Mouse (Mus musculus): ENCODE data around the gene Gm11634. TPM values are rescaled to one million over a fixed set of nuclear protein-coding genes. Genes with fewer than 3 reads are reported as not detected.

Gene Gm11634
- polyA plus RNA-seq, 1 experiment from 2014 or later = not detected

Other genes with a start within 250 kb of the Gm11634 start
- not detected in 2 replicates for gene G6pc, start 231.7 kb downstream of the Gm11634 start, polyA plus RNA-seq (2014; fragmentation: Nextera tagmentation; extraction: Ambion mirVana)
- 90.7 and 101 TPM in 2 replicates for gene Aarsd1, start 181.6 kb downstream of the Gm11634 start, polyA plus RNA-seq (2014; fragmentation: Nextera tagmentation; extraction: Ambion mirVana)
- gene Gm27029, start 174.5 kb downstream of the Gm11634 start, polyA plus RNA-seq (2014; fragmentation: Nextera tagmentation; extraction: Ambion mirVana) = 7.5 and 7.6 TPM in 2 replicates
- gene Rundc1, start 174.2 kb downstream of the Gm11634 start, polyA plus RNA-seq (2014; fragmentation: Nextera tagmentation; extraction: Ambion mirVana) = 21.1 and 23.1 TPM in 2 replicates
- gene Ptges3l, start 173.9 kb downstream of the Gm11634 start, polyA plus RNA-seq (2014; fragmentation: Nextera tagmentation; extraction: Ambion mirVana) = 1.1 TPM in 2 replicates
- 301 and 329 TPM in 2 replicates for gene Rpl27, start 157.0 kb downstream of the Gm11634 start, polyA plus RNA-seq (2014; fragmentation: Nextera tagmentation; extraction: Ambion mirVana)
- 1.5 and 5.9 TPM in 2 replicates for gene Ifi35, start 150.8 kb downstream of the Gm11634 start, polyA plus RNA-seq (2014; fragmentation: Nextera tagmentation; extraction: Ambion mirVana)
- gene Rnd2, start 134.3 kb downstream of the Gm11634 start, polyA plus RNA-seq (2014; fragmentation: Nextera tagmentation; extraction: Ambion mirVana) = 58.6 and 72.6 TPM in 2 replicates
- 99.9 and 129 TPM in 2 replicates for gene Vat1, start 133.0 kb downstream of the Gm11634 start, polyA plus RNA-seq (2014; fragmentation: Nextera tagmentation; extraction: Ambion mirVana)
- gene Brca1, start 47.3 kb downstream of the Gm11634 start, polyA plus RNA-seq (2014; fragmentation: Nextera tagmentation; extraction: Ambion mirVana) = 1.6 and 4.1 TPM in 2 replicates
- gene Nbr1, start 47.1 kb downstream of the Gm11634 start, polyA plus RNA-seq (2014; fragmentation: Nextera tagmentation; extraction: Ambion mirVana) = 69.2 and 101 TPM in 2 replicates
- gene Tmem106a, start 17.0 kb downstream of the Gm11634 start, polyA plus RNA-seq (2014; fragmentation: Nextera tagmentation; extraction: Ambion mirVana) = 1.2 and 3.5 TPM in 2 replicates
- gene Rdm1, start 27.9 kb upstream of the Gm11634 start, polyA plus RNA-seq (2014; fragmentation: Nextera tagmentation; extraction: Ambion mirVana) = 13.2 and 14.0 TPM in 2 replicates
- gene Arl4d, start 66.3 kb upstream of the Gm11634 start, polyA plus RNA-seq (2014; fragmentation: Nextera tagmentation; extraction: Ambion mirVana) = 3.9 and 4.5 TPM in 2 replicates
- 29.2 and 35.4 TPM in 2 replicates for gene Dhx8, start 133.7 kb upstream of the Gm11634 start, polyA plus RNA-seq (2014; fragmentation: Nextera tagmentation; extraction: Ambion mirVana)
- 4.0 and 6.9 TPM in 2 replicates for gene Etv4, start 186.1 kb upstream of the Gm11634 start, polyA plus RNA-seq (2014; fragmentation: Nextera tagmentation; extraction: Ambion mirVana)

Measured in midbrain, embryonic 14.5 days (tissue).